Mouse (Mus musculus) lung, embryonic 14.5 days (tissue): ENCODE data around the gene Fgd6. TPM values are rescaled to one million over a fixed set of nuclear protein-coding genes. Genes with fewer than 3 reads are reported as not detected.
A peak's percentile ranks its signal among the peaks of the same experiment; 100 is the strongest.

Source experiments
- ATAC-seq: fragments of 200-750 bp; cut with Nextera tagmentation; 2 replicates; pipeline ENCODE4 v1.8.0; 2017; ENCODE audit warnings: mild to moderate bottlenecking, moderate TSS enrichment, moderate library complexity; ENCODE audit not compliant: insufficient read depth
- DNase-seq: peaks from one replicate; pipeline ENCODE4 v3.0.0-alpha.2; 2015
- H3K27ac ChIP-seq: fragments of 300-500 bp; sonication (generic); 2 replicates; pipeline ENCODE4 v1.5.1; 2014; ENCODE audit warnings: low read depth, mild to moderate bottlenecking, moderate library complexity
- H3K27me3 ChIP-seq: fragments of 300-500 bp; sonication (generic); 2 replicates; pipeline ENCODE4 v1.6.1; 2014; ENCODE audit warnings: low read length, control low read depth; ENCODE audit not compliant: insufficient read depth
- H3K36me3 ChIP-seq: fragments of 300-500 bp; sonication (generic); 2 replicates; pipeline ENCODE4 v1.6.1; 2014; ENCODE audit warnings: control low read depth; ENCODE audit not compliant: insufficient read depth
- H3K4me1 ChIP-seq: fragments of 300-500 bp; sonication (generic); 2 replicates; pipeline ENCODE4 v1.6.1; 2014; ENCODE audit warnings: antibody characterized with exemption, control low read depth; ENCODE audit not compliant: insufficient read depth
- H3K4me2 ChIP-seq: fragments of 300-500 bp; sonication (generic); 2 replicates; pipeline ENCODE4 v1.6.1; 2014; ENCODE audit warnings: mild to moderate bottlenecking
- H3K4me3 ChIP-seq: fragments of 300-500 bp; sonication (generic); 2 replicates; pipeline ENCODE4 v1.5.1; 2014; ENCODE audit warnings: low read depth, low read length
- H3K9ac ChIP-seq: fragments of 300-500 bp; sonication (generic); 2 replicates; pipeline ENCODE4 v1.6.1; 2014
- H3K9me3 ChIP-seq: fragments of 300-500 bp; sonication (generic); 2 replicates; pipeline ENCODE4 v1.6.1; 2016; ENCODE audit warnings: low read depth, low read length, control low read depth
- CTCF ChIP-seq: IDR thresholded peaks from 2 replicates; pipeline ENCODE4 v1.5.1; 2016; ENCODE audit warnings: antibody characterized with exemption, low read depth
- WGBS: fragments of 180-500 bp; shearing (Covaris S2); extraction: QIAGEN DNeasy Blood & Tissue Kit; methylation state at CpG from one replicate; pipeline ENCODE4 v1.1.7; 2014; 5-methylcytosine and 5-hydroxymethylcytosine counted together
- polyA plus RNA-seq: library from polyadenylated mRNA; unstranded; fragments of >200 nt; fragmentation: Nextera tagmentation; extraction: Ambion mirVana; gene quantifications from 2 replicates; pipeline ENCODE4 v1.2.1, GENCODE M21; 2014

The Fgd6 gene
- polyA plus RNA-seq, 1 experiment from 2014 or later = 3.6 TPM

GRCm38 (mm10) chr10:94093534-94093933 is 57.7 kb downstream of the Fgd6 start:
- no peaks in the 10 kb centered on the region for H3K36me3 ChIP-seq
- H3K4me2 ChIP-seq = no peak overlapping the region
- WGBS = 66% methylated on average over 5 of the region's 5 CpGs
- no peaks in the 10 kb centered on the region for H3K27me3 ChIP-seq
- H3K27ac ChIP-seq = no peak overlapping the region
- peaks cover 2% of the 10 kb centered on the region; the same call in 1 of the 2 replicates for H3K4me1 ChIP-seq
- no peak overlapping the region for H3K4me3 ChIP-seq
- no peak overlapping the region for H3K9ac ChIP-seq
- ATAC-seq = no peak
- DNase-seq = no peak
- peaks cover 3% of the 10 kb centered on the region; the same call in 1 of the 2 replicates for H3K9me3 ChIP-seq
- TF ChIP-seq CTCF = no peak

GRCm38 (mm10) chr10:94095743-94096465 is 60.1 kb downstream of the Fgd6 start:
- Histone ChIP-seq H3K9ac (no peak overlapping the region), H3K36me3 (no peaks in the 10 kb centered on the region), H3K9me3 (peaks cover 3% of the 10 kb centered on the region; the same call in 1 of the 2 replicates), H3K27me3 (no peaks in the 10 kb centered on the region), H3K4me3 (no peak overlapping the region), H3K4me1 (peaks cover 2% of the 10 kb centered on the region; the same call in 1 of the 2 replicates), H3K27ac (no peak overlapping the region; the same call in 1 of the 2 replicates), H3K4me2 (no peak overlapping the region)
- WGBS = 50% methylated on average over 17 of the region's 17 CpGs
- ATAC-seq (peak; percentile 69), DNase-seq (peak; percentile 68)
- TF ChIP-seq CTCF = no peak

- 68% methylated on average over 3 of the region's 3 CpGs for WGBS
- no peaks in the 10 kb centered on the region for H3K27me3 ChIP-seq
- no peak overlapping the region for H3K4me2 ChIP-seq
- H3K27ac ChIP-seq = no peak overlapping the region
- no peak overlapping the region for H3K4me3 ChIP-seq
- no peak for TF ChIP-seq CTCF
- no peak for DNase-seq
- ATAC-seq = peak; percentile 63; the same call in 1 of the 2 replicates
- peaks cover 2% of the 10 kb centered on the region; the same call in 1 of the 2 replicates for H3K4me1 ChIP-seq
- H3K36me3 ChIP-seq = peaks cover 4% of the 10 kb centered on the region; the same call in 1 of the 2 replicates
- no peaks in the 10 kb centered on the region for H3K9me3 ChIP-seq
- no peak overlapping the region for H3K9ac ChIP-seq
These were observed 61.5 kb downstream of the Fgd6 start for GRCm38 (mm10) chr10:94097081-94097845.

GRCm38 (mm10) chr10:94098100-94098499 is 62.3 kb downstream of the Fgd6 start:
- Histone ChIP-seq H3K4me1 (peaks cover 2% of the 10 kb centered on the region; the same call in 1 of the 2 replicates), H3K9me3 (no peaks in the 10 kb centered on the region), H3K27me3 (no peaks in the 10 kb centered on the region), H3K4me3 (no peak overlapping the region), H3K27ac (no peak overlapping the region), H3K9ac (no peak overlapping the region), H3K36me3 (peaks cover 4% of the 10 kb centered on the region; the same call in 1 of the 2 replicates), H3K4me2 (no peak overlapping the region)
- DNase-seq (no peak), ATAC-seq (no peak)
- 85% methylated on average over 3 of the region's 3 CpGs for WGBS
- no peak for TF ChIP-seq CTCF

GRCm38 (mm10) chr10:94105498-94105897 is 69.7 kb downstream of the Fgd6 start:
- Histone ChIP-seq H3K27ac (no peak overlapping the region), H3K36me3 (peaks cover 4% of the 10 kb centered on the region; the same call in 1 of the 2 replicates), H3K4me3 (no peak overlapping the region), H3K4me1 (no peaks in the 10 kb centered on the region), H3K27me3 (no peaks in the 10 kb centered on the region), H3K9me3 (no peaks in the 10 kb centered on the region), H3K9ac (no peak overlapping the region), H3K4me2 (no peak overlapping the region)
- no peak for ATAC-seq
- DNase-seq = no peak
- no peak for TF ChIP-seq CTCF
- WGBS = 93% methylated on average over 10 of the region's 10 CpGs

- Histone ChIP-seq H3K4me3 (no peak overlapping the region), H3K9me3 (no peaks in the 10 kb centered on the region), H3K4me2 (no peak overlapping the region), H3K9ac (no peak overlapping the region), H3K4me1 (no peaks in the 10 kb centered on the region), H3K36me3 (no peaks in the 10 kb centered on the region), H3K27me3 (no peaks in the 10 kb centered on the region), H3K27ac (peak overlapping the region; percentile 6; the same call in 1 of the 2 replicates)
- ATAC-seq (no peak), DNase-seq (peak; percentile 50)
- no peak for TF ChIP-seq CTCF
- WGBS = 38% methylated on average over 4 of the region's 4 CpGs
These were observed 71.4 kb downstream of the Fgd6 start for GRCm38 (mm10) chr10:94107168-94107567.

- Histone ChIP-seq H3K4me3 (no peak overlapping the region), H3K27ac (peak overlapping the region; percentile 6; the same call in 1 of the 2 replicates), H3K4me2 (no peak overlapping the region), H3K27me3 (no peaks in the 10 kb centered on the region), H3K4me1 (no peaks in the 10 kb centered on the region), H3K9me3 (no peaks in the 10 kb centered on the region), H3K36me3 (no peaks in the 10 kb centered on the region), H3K9ac (no peak overlapping the region)
- ATAC-seq = no peak
- 86% methylated on average over 7 of the region's 7 CpGs for WGBS
- no peak for TF ChIP-seq CTCF
- no peak for DNase-seq
These were observed 71.8 kb downstream of the Fgd6 start for GRCm38 (mm10) chr10:94107607-94108006.
